Mouse (Mus musculus) C3H10T1/2 (cell line): ENCODE results near the gene Cab39l. TPM values are rescaled to one million over a fixed set of nuclear protein-coding genes. Genes with fewer than 3 reads are reported as not detected.

Experiments used
- polyA plus RNA-seq, 2 experiments: library from polyadenylated mRNA; unstranded; fragments of >200 nt; fragmentation: generic; extraction: Trizol; gene quantifications; one replicate each; pipeline ENCODE4 v1.2.1; 2012; ENCODE audit warnings: missing spikeins in 2 of 2

Cab39l gene
- 1 to 10 TPM; 1.0 to 9.0 TPM for polyA plus RNA-seq

DNA sequence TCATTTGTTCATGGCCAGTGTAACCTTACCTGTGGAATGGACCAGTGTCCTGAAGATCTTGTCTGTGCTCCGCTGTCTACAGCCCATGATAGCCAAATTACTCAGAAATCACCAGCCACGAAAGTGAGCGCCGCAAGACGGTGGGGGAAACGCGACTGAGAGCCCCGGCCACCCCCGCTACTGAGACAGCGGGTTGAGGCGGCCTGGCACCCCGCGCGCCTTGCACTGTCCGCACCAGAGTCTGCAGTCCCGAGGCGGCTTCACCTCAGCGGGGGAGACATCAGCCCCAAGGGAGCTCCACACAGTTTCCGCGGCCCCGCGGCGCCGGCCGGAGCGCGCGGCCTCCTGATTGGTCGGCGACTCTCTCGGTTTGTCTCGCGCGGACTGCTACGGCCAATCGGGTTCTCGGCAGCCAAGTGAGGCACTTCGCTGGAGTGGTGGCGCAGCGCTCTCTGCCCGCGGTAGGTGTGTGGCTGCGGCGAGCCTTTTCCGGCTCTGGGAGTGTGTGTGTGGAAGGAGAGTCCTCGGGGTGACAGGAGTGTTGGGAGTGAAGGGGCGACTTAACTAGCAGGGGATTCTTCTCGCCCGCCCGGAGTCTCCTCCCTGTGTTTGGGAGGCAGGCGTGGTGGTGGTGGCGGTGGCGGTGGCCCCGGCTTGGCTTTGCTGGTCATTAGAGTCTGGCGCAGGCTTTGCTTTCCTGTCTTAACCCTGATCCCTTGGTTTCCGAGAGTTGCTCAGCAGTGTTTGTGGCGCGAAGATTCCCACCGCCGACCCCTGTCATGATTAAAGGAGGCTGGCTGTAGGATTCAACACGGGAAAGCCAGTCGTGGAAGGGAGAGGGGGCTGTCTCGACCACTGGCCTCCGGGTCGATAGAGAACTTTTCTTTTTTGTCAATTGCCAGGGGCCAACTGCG lies at the start of gene Cab39l, which contains the start of gene Setdb2:
Gene Cab39l, plus strand, starts transcription at position 415 of the 914 bp plus-strand sequence.
Gene Setdb2, minus strand, starts transcription at position 327 of the 914 bp plus-strand sequence.

DNA sequence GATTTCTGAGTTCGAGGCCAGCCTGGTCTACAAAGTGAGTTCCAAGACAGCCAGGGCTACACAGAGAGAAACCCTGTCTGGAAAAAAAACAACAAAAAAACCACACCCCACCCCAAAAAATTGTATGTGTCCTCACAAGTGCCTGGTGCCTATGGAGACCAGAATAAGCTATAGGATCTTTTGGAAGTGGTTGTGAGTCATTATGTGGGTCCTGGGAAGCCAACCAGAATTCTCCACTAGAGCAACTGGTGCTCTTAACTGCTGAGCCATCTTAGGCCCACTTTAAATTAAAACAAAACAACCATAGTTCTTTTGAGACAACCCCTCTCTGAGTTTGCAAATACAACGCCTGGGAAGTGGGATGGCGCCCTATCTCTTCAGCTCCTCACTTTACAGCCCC lies 45.5 kb upstream of the Cab39l start, which contains the start of gene Phf11c:
Gene Phf11c, minus strand, starts transcription at position 101 of the 400 bp plus-strand sequence.

DNA sequence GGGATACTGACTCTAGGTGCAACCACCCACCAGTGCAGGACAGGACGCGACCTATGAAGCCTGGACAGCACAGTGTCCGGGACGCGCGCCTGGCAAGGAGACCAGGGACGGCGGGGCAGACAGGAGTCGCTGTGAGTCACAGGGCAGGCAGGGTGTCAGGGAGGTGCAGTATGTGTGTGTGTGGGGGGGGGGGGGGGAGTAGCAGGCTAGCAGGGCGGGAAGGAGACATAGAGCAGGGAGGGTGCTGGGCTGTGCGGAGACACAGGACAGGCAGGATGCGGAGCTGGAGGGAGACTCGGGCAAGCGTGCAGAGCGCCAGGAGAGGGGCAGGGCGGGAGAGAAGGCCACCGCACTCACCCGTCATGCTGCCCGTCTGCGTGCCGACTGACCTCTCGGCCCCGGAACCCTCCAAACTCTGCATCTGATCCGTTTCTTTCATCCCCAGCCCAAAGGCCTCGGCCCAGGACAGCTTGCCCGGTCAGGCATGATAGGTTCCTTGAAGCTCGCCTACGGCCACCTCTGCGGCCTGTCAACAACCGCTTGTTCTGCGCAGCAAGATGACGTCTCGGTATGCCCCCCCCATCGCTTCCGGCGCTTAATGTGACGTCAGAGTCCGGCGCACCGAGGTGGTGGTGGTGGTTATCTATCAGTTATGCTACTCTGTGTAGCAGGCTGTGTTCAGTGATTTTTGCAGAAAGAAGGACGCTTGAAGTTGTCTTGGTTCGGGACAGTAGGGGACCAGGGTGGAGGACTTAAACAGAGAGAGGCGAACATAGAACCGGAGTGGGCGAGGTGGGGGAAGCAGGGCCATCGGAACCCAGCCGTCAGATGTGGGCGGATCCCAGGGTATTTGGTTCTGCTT lies 156.9 kb downstream of the Cab39l start, which contains the start of gene Cdadc1:
Gene Cdadc1, minus strand, starts transcription at position 562 of the 862 bp plus-strand sequence.

DNA sequence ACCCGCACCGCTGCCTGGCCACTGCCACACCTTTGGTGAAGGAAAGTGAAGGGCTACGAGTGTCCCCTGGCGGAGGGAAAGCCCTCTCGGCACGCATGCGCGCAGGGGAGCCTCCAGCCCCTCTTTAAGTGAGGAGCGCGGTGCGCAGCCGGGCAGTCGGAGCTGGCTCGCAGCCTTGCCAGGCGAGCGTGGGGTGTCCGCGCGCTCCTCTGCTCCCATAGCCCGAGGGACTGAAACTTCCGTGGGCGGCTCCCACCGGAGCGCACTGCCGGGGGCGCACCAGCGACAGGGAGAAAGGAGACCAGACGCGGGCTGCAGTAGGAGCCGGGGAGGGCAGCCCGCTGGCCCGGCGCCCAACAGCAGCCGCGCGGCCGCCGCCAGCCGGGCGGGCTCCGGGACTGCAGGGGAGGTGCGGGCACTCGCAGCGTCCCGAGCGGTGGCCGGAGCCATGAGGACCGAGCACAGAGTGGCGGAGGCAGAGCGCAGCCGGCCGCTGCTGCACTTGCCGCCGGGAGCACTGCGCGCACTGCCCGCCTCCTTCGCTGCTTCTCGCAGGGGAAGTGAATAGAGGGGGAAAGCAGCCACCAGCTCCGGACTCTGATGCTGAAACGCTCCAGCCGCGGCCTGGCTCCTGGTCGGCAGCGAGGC lies 184.5 kb downstream of the Cab39l start, which contains the start of gene Shisa2:
Gene Shisa2, plus strand, starts transcription at position 151 of the 648 bp plus-strand sequence.

Other genes with a start within 250 kb of the Cab39l start
- gene Rcbtb1, start 239.8 kb upstream of the Cab39l start, polyA plus RNA-seq: 1 to 10 TPM; 1.8 to 8.4 TPM
- gene Gm6904, start 180.8 kb upstream of the Cab39l start, polyA plus RNA-seq: under 1 TPM in 1 of 2 experiments, not detected in 1; 0.08 TPM
- not detected for gene Phf11a, start 143.4 kb upstream of the Cab39l start, polyA plus RNA-seq
- gene Phf11b, start 99.6 kb upstream of the Cab39l start, polyA plus RNA-seq: 1 to 10 TPM in 1 of 2 experiments, under 1 TPM in 1; 0.02 to 3.7 TPM
- gene Phf11d, start 75.5 kb upstream of the Cab39l start, polyA plus RNA-seq: 1 to 10 TPM in 1 of 2 experiments, under 1 TPM in 1; 0.21 to 9.3 TPM
- under 1 TPM; 0.05 to 0.28 TPM for gene Phf11c, start 45.6 kb upstream of the Cab39l start, polyA plus RNA-seq
- gene Setdb2, start 88 bp upstream of the Cab39l start, polyA plus RNA-seq: 1 to 10 TPM in 1 of 2 experiments, under 1 TPM in 1; 0.22 to 1.0 TPM
- 10 to 100 TPM in 1 of 2 experiments, under 1 TPM in 1; 0.69 to 10.5 TPM for gene Cdadc1, start 157.0 kb downstream of the Cab39l start, polyA plus RNA-seq
- gene Shisa2, start 184.3 kb downstream of the Cab39l start, polyA plus RNA-seq: not detected